Mouse (Mus musculus): ENCODE data around the gene Cpsf6. TPM values are rescaled to one million over a fixed set of nuclear protein-coding genes. Genes with fewer than 3 reads are reported as not detected.
"Not testable (repeated sequence)": the region's sequence is repeated elsewhere in the genome, so short reads cannot be mapped to it uniquely, and the experiment has no call there.

The Cpsf6 gene
- polyA plus RNA-seq, 1 experiment from 2014 or later, result 89.7 TPM

GRCm38 (mm10) chr10:117391057-117391456 lies 11.2 kb upstream of the Cpsf6 start:
- no peaks in the 10 kb centered on the region for H3K36me3 ChIP-seq (ENCODE audit: control insufficient read depth, insufficient read depth)
- ATAC-seq (replicated peaks; ENCODE audit: extremely low read depth, insufficient read depth, low FRiP score), result no peak
- WGBS, result 37% methylated on average over 5 of the region's 5 CpGs
- H3K9ac ChIP-seq (ENCODE audit: low read length), result no peak overlapping the region
- H3K4me2 ChIP-seq (ENCODE audit: low read depth, low read length), result no peak overlapping the region
- H3K4me3 ChIP-seq (ENCODE audit: low read length), result no peak overlapping the region
- H3K27me3 ChIP-seq (ENCODE audit: control insufficient read depth, insufficient read depth, low read length), result no peaks in the 10 kb centered on the region
- no peaks in the 10 kb centered on the region for H3K9me3 ChIP-seq (replicated peaks; ENCODE audit: control insufficient read depth, low read length)
- no peaks in the 10 kb centered on the region for H3K4me1 ChIP-seq (ENCODE audit: control insufficient read depth, insufficient read depth, low read length)
- no peak overlapping the region for H3K27ac ChIP-seq (ENCODE audit: low read length)

- Histone ChIP-seq H3K9ac (ENCODE audit: low read length) (no peak overlapping the region), H3K27me3 (ENCODE audit: control insufficient read depth, insufficient read depth, low read length) (no peaks in the 10 kb centered on the region), H3K4me3 (ENCODE audit: low read length) (no peak overlapping the region), H3K4me1 (ENCODE audit: control insufficient read depth, insufficient read depth, low read length) (no peaks in the 10 kb centered on the region), H3K9me3 (replicated peaks; ENCODE audit: control insufficient read depth, low read length) (no peaks in the 10 kb centered on the region), H3K36me3 (ENCODE audit: control insufficient read depth, insufficient read depth) (no peaks in the 10 kb centered on the region), H3K27ac (ENCODE audit: low read length) (no peak overlapping the region), H3K4me2 (ENCODE audit: low read depth, low read length) (no peak overlapping the region)
- no peak for ATAC-seq (replicated peaks; ENCODE audit: extremely low read depth, insufficient read depth, low FRiP score)
- WGBS, result 49% methylated on average over 31 of the region's 31 CpGs
These were observed 10.4 kb upstream of the Cpsf6 start for GRCm38 (mm10) chr10:117389904-117390875.

- Histone ChIP-seq H3K27me3 (ENCODE audit: control insufficient read depth, insufficient read depth, low read length) (no peaks in the 10 kb centered on the region), H3K27ac (ENCODE audit: low read length) (no peak overlapping the region), H3K4me3 (ENCODE audit: low read length) (no peak overlapping the region), H3K4me2 (ENCODE audit: low read depth, low read length) (no peak overlapping the region), H3K36me3 (ENCODE audit: control insufficient read depth, insufficient read depth) (no peaks in the 10 kb centered on the region), H3K4me1 (ENCODE audit: control insufficient read depth, insufficient read depth, low read length) (no peaks in the 10 kb centered on the region), H3K9me3 (replicated peaks; ENCODE audit: control insufficient read depth, low read length) (no peaks in the 10 kb centered on the region), H3K9ac (ENCODE audit: low read length) (no peak overlapping the region)
- no peak for ATAC-seq (replicated peaks; ENCODE audit: extremely low read depth, insufficient read depth, low FRiP score)
- WGBS, result 71% methylated on average over 1 of the region's 1 CpGs
These were observed 9.5 kb upstream of the Cpsf6 start for GRCm38 (mm10) chr10:117389371-117389740.

GRCm38 (mm10) chr10:117388637-117389370 lies 9.0 kb upstream of the Cpsf6 start:
- no peaks in the 10 kb centered on the region for H3K9me3 ChIP-seq (replicated peaks; ENCODE audit: control insufficient read depth, low read length)
- no peaks in the 10 kb centered on the region for H3K27me3 ChIP-seq (ENCODE audit: control insufficient read depth, insufficient read depth, low read length)
- no peak overlapping the region for H3K4me3 ChIP-seq (ENCODE audit: low read length)
- no peak overlapping the region for H3K9ac ChIP-seq (ENCODE audit: low read length)
- H3K36me3 ChIP-seq (ENCODE audit: control insufficient read depth, insufficient read depth), result no peaks in the 10 kb centered on the region
- no peak for ATAC-seq (replicated peaks; ENCODE audit: extremely low read depth, insufficient read depth, low FRiP score)
- 71% methylated on average over 2 of the region's 2 CpGs for WGBS
- no peak overlapping the region for H3K27ac ChIP-seq (ENCODE audit: low read length)
- no peaks in the 10 kb centered on the region for H3K4me1 ChIP-seq (ENCODE audit: control insufficient read depth, insufficient read depth, low read length)
- no peak overlapping the region for H3K4me2 ChIP-seq (ENCODE audit: low read depth, low read length)

GRCm38 (mm10) chr10:117387961-117388636 lies 8.3 kb upstream of the Cpsf6 start:
- H3K9ac ChIP-seq (ENCODE audit: low read length); H3K4me2 ChIP-seq (ENCODE audit: low read depth, low read length); H3K27ac ChIP-seq (ENCODE audit: low read length); H3K27me3 ChIP-seq (ENCODE audit: control insufficient read depth, insufficient read depth, low read length); H3K4me3 ChIP-seq (ENCODE audit: low read length); ATAC-seq (replicated peaks; ENCODE audit: extremely low read depth, insufficient read depth, low FRiP score); H3K36me3 ChIP-seq (ENCODE audit: control insufficient read depth, insufficient read depth); H3K9me3 ChIP-seq (replicated peaks; ENCODE audit: control insufficient read depth, low read length); H3K4me1 ChIP-seq (ENCODE audit: control insufficient read depth, insufficient read depth, low read length): not testable (repeated sequence)
- 60% methylated on average over 3 of the region's 3 CpGs for WGBS

- Histone ChIP-seq H3K4me1 (ENCODE audit: control insufficient read depth, insufficient read depth, low read length) (no peaks in the 10 kb centered on the region), H3K9ac (ENCODE audit: low read length) (no peak overlapping the region), H3K4me3 (ENCODE audit: low read length) (no peak overlapping the region), H3K36me3 (ENCODE audit: control insufficient read depth, insufficient read depth) (no peaks in the 10 kb centered on the region), H3K4me2 (ENCODE audit: low read depth, low read length) (no peak overlapping the region), H3K27ac (ENCODE audit: low read length) (no peak overlapping the region), H3K9me3 (replicated peaks; ENCODE audit: control insufficient read depth, low read length) (no peaks in the 10 kb centered on the region), H3K27me3 (ENCODE audit: control insufficient read depth, insufficient read depth, low read length) (no peaks in the 10 kb centered on the region)
- 75% methylated on average over 6 of the region's 6 CpGs for WGBS
- no peak for ATAC-seq (replicated peaks; ENCODE audit: extremely low read depth, insufficient read depth, low FRiP score)
These were observed 7.2 kb upstream of the Cpsf6 start for GRCm38 (mm10) chr10:117386981-117387380.

- Histone ChIP-seq H3K4me3 (ENCODE audit: low read length) (no peak overlapping the region), H3K9ac (ENCODE audit: low read length) (no peak overlapping the region), H3K36me3 (ENCODE audit: control insufficient read depth, insufficient read depth) (no peaks in the 10 kb centered on the region), H3K27ac (ENCODE audit: low read length) (no peak overlapping the region), H3K27me3 (ENCODE audit: control insufficient read depth, insufficient read depth, low read length) (no peaks in the 10 kb centered on the region), H3K4me1 (ENCODE audit: control insufficient read depth, insufficient read depth, low read length) (no peaks in the 10 kb centered on the region), H3K4me2 (ENCODE audit: low read depth, low read length) (no peak overlapping the region), H3K9me3 (replicated peaks; ENCODE audit: control insufficient read depth, low read length) (no peaks in the 10 kb centered on the region)
- 61% methylated on average over 1 of the region's 1 CpGs for WGBS
- ATAC-seq (replicated peaks; ENCODE audit: extremely low read depth, insufficient read depth, low FRiP score), result no peak
These were observed 6.4 kb upstream of the Cpsf6 start for GRCm38 (mm10) chr10:117386261-117386660.

GRCm38 (mm10) chr10:117385431-117385830 lies 5.6 kb upstream of the Cpsf6 start:
- no peaks in the 10 kb centered on the region for H3K4me1 ChIP-seq (ENCODE audit: control insufficient read depth, insufficient read depth, low read length)
- H3K36me3 ChIP-seq (ENCODE audit: control insufficient read depth, insufficient read depth), result no peaks in the 10 kb centered on the region
- H3K27ac ChIP-seq (ENCODE audit: low read length), result no peak overlapping the region
- H3K4me3 ChIP-seq (ENCODE audit: low read length), result no peak overlapping the region
- H3K4me2 ChIP-seq (ENCODE audit: low read depth, low read length), result no peak overlapping the region
- H3K9me3 ChIP-seq (replicated peaks; ENCODE audit: control insufficient read depth, low read length), result no peaks in the 10 kb centered on the region
- ATAC-seq (replicated peaks; ENCODE audit: extremely low read depth, insufficient read depth, low FRiP score), result no peak
- WGBS, result 85% methylated on average over 4 of the region's 4 CpGs
- H3K9ac ChIP-seq (ENCODE audit: low read length), result no peak overlapping the region
- no peaks in the 10 kb centered on the region for H3K27me3 ChIP-seq (ENCODE audit: control insufficient read depth, insufficient read depth, low read length)

GRCm38 (mm10) chr10:117385086-117385430 lies 5.2 kb upstream of the Cpsf6 start:
- H3K4me2 ChIP-seq (ENCODE audit: low read depth, low read length), result no peak overlapping the region
- H3K9ac ChIP-seq (ENCODE audit: low read length), result no peak overlapping the region
- no peak overlapping the region for H3K27ac ChIP-seq (ENCODE audit: low read length)
- 83% methylated on average over 2 of the region's 2 CpGs for WGBS
- no peaks in the 10 kb centered on the region for H3K9me3 ChIP-seq (replicated peaks; ENCODE audit: control insufficient read depth, low read length)
- H3K4me1 ChIP-seq (ENCODE audit: control insufficient read depth, insufficient read depth, low read length), result no peaks in the 10 kb centered on the region
- H3K4me3 ChIP-seq (ENCODE audit: low read length), result no peak overlapping the region
- ATAC-seq (replicated peaks; ENCODE audit: extremely low read depth, insufficient read depth, low FRiP score), result no peak
- H3K27me3 ChIP-seq (ENCODE audit: control insufficient read depth, insufficient read depth, low read length), result no peaks in the 10 kb centered on the region
- H3K36me3 ChIP-seq (ENCODE audit: control insufficient read depth, insufficient read depth), result no peaks in the 10 kb centered on the region
